In the genomic region with DNA sequence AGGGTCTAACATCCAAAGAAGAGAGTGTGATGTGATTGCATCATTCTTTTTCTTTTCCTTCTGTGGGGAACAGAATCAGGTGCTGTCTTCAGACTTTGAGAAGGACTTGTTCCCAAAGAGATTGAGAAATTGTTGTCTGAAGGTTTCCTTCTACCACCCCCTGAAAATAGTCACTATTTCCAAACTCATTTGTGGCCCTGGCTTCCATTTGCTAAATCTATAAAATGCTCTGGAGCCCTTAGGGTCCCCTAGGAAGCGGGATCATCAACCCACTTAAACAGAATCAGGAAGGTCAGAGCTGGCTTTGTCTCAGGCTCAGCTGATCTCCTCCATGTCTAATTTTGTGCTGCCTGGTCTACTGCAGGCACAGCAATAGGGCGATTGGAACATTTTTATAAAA, we compare ENCODE assay signal across 16 mouse cellular contexts.
"Had no signal": no experiment of that assay in that cellular context is flagged by ENCODE, and none has a peak within 500 bp of the region (broad histone marks: within the 10 kb centered on the region; RNA-seq: fewer than 3 reads in every experiment).

No protein-coding gene starts in this region.

- H3K9me3 ChIP-seq: neural tube, embryonic 12.5 days; neural tube, embryonic 13.5 days; neural tube, embryonic 15.5 days; stomach, embryonic 15.5 days had no signal

- H3K27me3 ChIP-seq: neural tube, embryonic 12.5 days; neural tube, embryonic 13.5 days; neural tube, embryonic 15.5 days; stomach, embryonic 15.5 days had no signal

- H3K9ac ChIP-seq: neural tube, embryonic 12.5 days; neural tube, embryonic 13.5 days; neural tube, embryonic 15.5 days; stomach, embryonic 15.5 days had no signal

- DNase-seq: retina, postnatal 1 day; right cerebral cortex, postnatal 14 days; right cerebral cortex, postnatal 25 days; right cerebral cortex, postnatal 4 days; spleen, adult 18-20 months; thymus, adult 18-20 months; thymus, adult 2 months; thymus, postnatal 14 days; thymus, postnatal 25 days; thymus, postnatal 36 days; thymus, postnatal 4 days had no signal

- H3K27ac ChIP-seq: neural tube, embryonic 12.5 days; neural tube, embryonic 13.5 days; neural tube, embryonic 15.5 days; stomach, embryonic 15.5 days; stomach, postnatal 0 days had no signal

- H3K4me3 ChIP-seq: neural tube, embryonic 12.5 days; neural tube, embryonic 13.5 days; neural tube, embryonic 15.5 days; stomach, embryonic 15.5 days had no signal

- H3K4me1 ChIP-seq: neural tube, embryonic 12.5 days; neural tube, embryonic 13.5 days; neural tube, embryonic 15.5 days; stomach, embryonic 15.5 days had no signal

- H3K4me2 ChIP-seq: neural tube, embryonic 12.5 days; neural tube, embryonic 13.5 days; neural tube, embryonic 15.5 days; stomach, embryonic 15.5 days had no signal

- H3K36me3 ChIP-seq: neural tube, embryonic 12.5 days; neural tube, embryonic 13.5 days; neural tube, embryonic 15.5 days; stomach, embryonic 15.5 days had no signal
